Mouse (Mus musculus): ENCODE measurements around the gene Tsnaxip1. TPM values are rescaled to one million over a fixed set of nuclear protein-coding genes. Genes with fewer than 3 reads are reported as not detected.
A peak's percentile ranks its signal among the peaks of the same experiment; 100 is the strongest.

Gene Tsnaxip1
- total RNA-seq, 1 experiment, result 0.13 TPM

DNA sequence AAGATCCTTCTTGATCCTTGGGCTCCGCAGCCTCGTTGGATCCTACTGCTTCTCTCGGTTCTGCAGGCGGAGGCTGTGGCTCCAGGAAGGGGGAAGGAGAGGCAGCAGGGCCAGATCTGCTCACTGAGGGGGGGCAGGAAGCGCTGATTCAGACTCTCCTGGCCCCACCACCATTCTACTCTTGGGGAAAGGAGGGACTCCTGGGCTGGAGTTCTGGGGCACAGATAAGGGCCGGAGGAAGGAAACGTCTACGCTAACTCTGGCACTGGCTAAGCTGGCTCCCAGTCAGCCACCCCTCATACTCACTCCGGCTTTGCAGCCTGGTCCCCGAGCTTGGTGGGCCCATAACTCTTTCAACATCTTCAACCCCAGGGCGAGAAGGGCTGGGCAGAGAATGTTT is 19.1 kb downstream of the Tsnaxip1 start:
- H3K27ac ChIP-seq (ENCODE audit: insufficient read depth, low read depth, low read length, poor library complexity, severe bottlenecking), result no peak overlapping the region
- in situ Hi-C loops (cut with MboI; ENCODE audit: low sequenced_read_pairs in 2 of 2, unreplicated experiment in 2 of 2), result no loop called here
- peaks cover 2 to 6% of the 10 kb centered on the region in 2 experiments; a peak in 1 of 4 replicates for H3K4me1 ChIP-seq (ENCODE audit: control insufficient read depth in 2 of 2, insufficient read depth in 2 of 2, low read length in 2 of 2, poor library complexity in 1 of 2)

DNA sequence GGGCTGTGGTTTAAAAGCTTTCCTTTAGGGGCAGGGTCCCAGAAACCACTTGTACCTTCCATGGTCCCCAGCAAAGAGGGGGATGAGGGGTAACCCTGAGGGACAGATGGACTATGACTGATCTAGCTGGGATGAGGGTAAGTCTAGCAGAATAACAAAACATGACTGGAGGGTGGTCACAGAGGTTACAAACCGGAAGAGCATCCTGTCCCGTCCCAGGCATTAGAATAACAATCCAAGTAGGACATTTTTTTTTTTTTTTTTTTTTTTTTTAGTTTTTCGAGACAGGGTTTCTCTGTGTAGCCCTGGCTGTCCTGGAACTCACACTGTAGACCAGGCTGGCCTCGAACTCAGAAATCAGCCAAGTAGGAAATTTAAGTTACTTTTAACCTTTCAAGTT is 22.5 kb downstream of the Tsnaxip1 start:
- no peak for DNase-seq (ENCODE audit: low read depth, low spot score)
- TF ChIP-seq HCFC1 (IDR thresholded peaks at IDR 0.05; ENCODE audit: borderline replicate concordance, insufficient read depth, low read length), result no peak
- peak; percentile 85 for TF ChIP-seq ZNF384 (IDR thresholded peaks at IDR 0.05; ENCODE audit: low read depth, low read length)
- in situ Hi-C loops (cut with MboI; ENCODE audit: low sequenced_read_pairs in 2 of 2, unreplicated experiment in 2 of 2), result no loop called here
- Histone ChIP-seq H3K36me3 (ENCODE audit: control insufficient read depth, insufficient read depth, low read length, poor library complexity, severe bottlenecking) (peaks cover 38% of the 10 kb centered on the region), H3K4me1 (ENCODE audit: control insufficient read depth in 2 of 2, insufficient read depth in 2 of 2, low read length in 2 of 2, poor library complexity in 1 of 2) (peaks cover 2 to 6% of the 10 kb centered on the region in 2 experiments; a peak in 1 of 4 replicates), H3K4me3 (ENCODE audit: insufficient read depth in 1 of 2, low read depth in 1 of 2, low read length in 2 of 2, poor library complexity in 1 of 2, severe bottlenecking in 1 of 2) (peak overlapping the region; percentile 45 to 89; a peak in 3 of 4 replicates), H3K27ac (ENCODE audit: insufficient read depth, low read depth, low read length, poor library complexity, severe bottlenecking) (no peak overlapping the region), H3K9me3 (ENCODE audit: control insufficient read depth, insufficient read depth, low read depth, low read length) (no peaks in the 10 kb centered on the region), H3K9ac (ENCODE audit: insufficient read depth, low read depth, low read length, poor library complexity, severe bottlenecking) (peak overlapping the region; percentile 56; the same call in 1 of the 2 replicates)

More for the DNA sequence above, 19.1 kb downstream of the Tsnaxip1 start:
- H3K9me3 ChIP-seq (ENCODE audit: control insufficient read depth, insufficient read depth, low read depth, low read length), result no peaks in the 10 kb centered on the region
- no peak overlapping the region for H3K9ac ChIP-seq (ENCODE audit: insufficient read depth, low read depth, low read length, poor library complexity, severe bottlenecking)
- H3K4me3 ChIP-seq (ENCODE audit: insufficient read depth in 1 of 2, low read depth in 1 of 2, low read length in 2 of 2, poor library complexity in 1 of 2, severe bottlenecking in 1 of 2), result no peak overlapping the region
- DNase-seq (ENCODE audit: low read depth, low spot score), result no peak
- TF ChIP-seq ZNF384 (IDR thresholded peaks at IDR 0.05; ENCODE audit: low read depth, low read length) (no peak), HCFC1 (IDR thresholded peaks at IDR 0.05; ENCODE audit: borderline replicate concordance, insufficient read depth, low read length) (no peak), ZC3H11A (IDR thresholded peaks at IDR 0.05; ENCODE audit: borderline replicate concordance, low read depth, low read length) (no peak), MAFK (IDR thresholded peaks at IDR 0.05; ENCODE audit: insufficient read depth, low read depth, low read length) (no peak), CHD2 (IDR thresholded peaks at IDR 0.05; ENCODE audit: low read depth, low read length) (no peak)
- peaks cover 52% of the 10 kb centered on the region for H3K36me3 ChIP-seq (ENCODE audit: control insufficient read depth, insufficient read depth, low read length, poor library complexity, severe bottlenecking)

DNA sequence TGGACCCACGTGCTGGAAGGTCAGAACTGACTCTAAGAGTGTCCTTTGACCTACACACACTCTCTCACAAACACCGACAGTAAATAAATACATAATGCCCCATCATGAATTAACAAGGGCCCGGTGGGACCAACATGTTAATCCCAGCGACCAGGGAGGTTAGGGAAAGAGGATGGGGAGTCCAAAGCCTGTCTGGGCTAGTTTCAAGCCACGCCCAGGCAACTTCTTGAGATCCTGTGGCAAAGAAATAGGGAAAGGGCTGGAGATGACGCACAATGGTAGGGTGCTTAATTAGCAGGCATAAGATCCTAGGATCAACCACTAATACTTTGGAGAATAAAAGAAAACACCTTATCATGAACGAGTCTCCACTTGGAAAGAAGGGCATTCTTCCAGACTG is 23.1 kb downstream of the Tsnaxip1 start:
- Histone ChIP-seq H3K36me3 (ENCODE audit: control insufficient read depth, insufficient read depth, low read length, poor library complexity, severe bottlenecking) (peaks cover 33% of the 10 kb centered on the region), H3K4me1 (ENCODE audit: control insufficient read depth in 2 of 2, insufficient read depth in 2 of 2, low read length in 2 of 2, poor library complexity in 1 of 2) (peaks cover 2 to 6% of the 10 kb centered on the region in 2 experiments; a peak in 1 of 4 replicates), H3K9me3 (ENCODE audit: control insufficient read depth, insufficient read depth, low read depth, low read length) (no peaks in the 10 kb centered on the region), H3K9ac (ENCODE audit: insufficient read depth, low read depth, low read length, poor library complexity, severe bottlenecking) (peak overlapping the region; percentile 56), H3K27ac (ENCODE audit: insufficient read depth, low read depth, low read length, poor library complexity, severe bottlenecking) (0 out of 2 replicates have a peak overlapping the region, but pooled peaks have one; percentile 23), H3K4me3 (ENCODE audit: insufficient read depth in 1 of 2, low read depth in 1 of 2, low read length in 2 of 2, poor library complexity in 1 of 2, severe bottlenecking in 1 of 2) (peak overlapping the region; percentile 45 to 89)
- TF ChIP-seq HCFC1 (IDR thresholded peaks at IDR 0.05; ENCODE audit: borderline replicate concordance, insufficient read depth, low read length), result no peak
- no peak for TF ChIP-seq MAFK (IDR thresholded peaks at IDR 0.05; ENCODE audit: insufficient read depth, low read depth, low read length)
- TF ChIP-seq ZC3H11A (IDR thresholded peaks at IDR 0.05; ENCODE audit: borderline replicate concordance, low read depth, low read length), result no peak
- no peak for TF ChIP-seq CHD2 (IDR thresholded peaks at IDR 0.05; ENCODE audit: low read depth, low read length)
- TF ChIP-seq ZNF384 (IDR thresholded peaks at IDR 0.05; ENCODE audit: low read depth, low read length), result no peak
- no peak for DNase-seq (ENCODE audit: low read depth, low spot score)
- in situ Hi-C loops (cut with MboI; ENCODE audit: low sequenced_read_pairs in 2 of 2, unreplicated experiment in 2 of 2), result no loop called here

DNA sequence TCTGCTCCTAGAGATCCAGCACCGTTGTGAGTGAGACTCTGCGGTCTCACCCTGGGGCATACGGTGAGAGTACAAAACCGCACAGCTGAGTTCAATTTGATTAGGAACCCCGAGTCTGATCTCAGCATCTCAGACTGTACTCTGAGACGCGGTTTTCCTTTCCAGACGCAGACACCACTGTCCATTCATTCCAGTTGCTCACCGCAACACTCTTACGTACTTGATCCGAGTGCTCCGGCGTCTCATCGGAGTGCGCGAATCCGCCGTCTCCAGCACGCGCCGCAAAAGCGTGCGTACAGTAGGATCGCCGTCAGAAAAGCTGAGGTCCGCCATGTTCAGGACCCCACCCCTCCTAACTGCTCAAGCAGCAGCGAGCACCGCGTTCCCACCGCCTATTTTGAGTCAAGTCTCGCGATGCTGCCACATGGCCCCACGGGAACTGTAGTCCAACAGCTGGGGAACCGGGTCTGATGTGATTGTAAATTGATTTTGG is 24.2 kb downstream of the Tsnaxip1 start:
- TF ChIP-seq HCFC1 (IDR thresholded peaks at IDR 0.05; ENCODE audit: borderline replicate concordance, insufficient read depth, low read length) (peak; percentile 98), ZC3H11A (IDR thresholded peaks at IDR 0.05; ENCODE audit: borderline replicate concordance, low read depth, low read length) (no peak), MAFK (IDR thresholded peaks at IDR 0.05; ENCODE audit: insufficient read depth, low read depth, low read length) (no peak), ZNF384 (IDR thresholded peaks at IDR 0.05; ENCODE audit: low read depth, low read length) (peak; percentile 22; the same call in 1 of the 2 replicates), CHD2 (IDR thresholded peaks at IDR 0.05; ENCODE audit: low read depth, low read length) (peak; percentile 100)
- peak overlapping the region; percentile 28 for H3K27ac ChIP-seq (ENCODE audit: insufficient read depth, low read depth, low read length, poor library complexity, severe bottlenecking)
- H3K4me3 ChIP-seq (ENCODE audit: insufficient read depth in 1 of 2, low read depth in 1 of 2, low read length in 2 of 2, poor library complexity in 1 of 2, severe bottlenecking in 1 of 2), result peak overlapping the region; percentile 81 to 89
- in situ Hi-C loops (cut with MboI; ENCODE audit: low sequenced_read_pairs in 2 of 2, unreplicated experiment in 2 of 2), result no loop called here
- DNase-seq (ENCODE audit: low read depth, low spot score), result peak; percentile 90
- H3K9ac ChIP-seq (ENCODE audit: insufficient read depth, low read depth, low read length, poor library complexity, severe bottlenecking), result peak overlapping the region; percentile 88
- H3K36me3 ChIP-seq (ENCODE audit: control insufficient read depth, insufficient read depth, low read length, poor library complexity, severe bottlenecking), result peaks cover 24% of the 10 kb centered on the region
- peaks cover 4 to 13% of the 10 kb centered on the region in 2 experiments; a peak in 3 of 4 replicates for H3K4me1 ChIP-seq (ENCODE audit: control insufficient read depth in 2 of 2, insufficient read depth in 2 of 2, low read length in 2 of 2, poor library complexity in 1 of 2)
- H3K9me3 ChIP-seq (ENCODE audit: control insufficient read depth, insufficient read depth, low read depth, low read length), result no peaks in the 10 kb centered on the region

Data from ES-E14 (cell line).